Mouse (Mus musculus) CH12.LX (cell line): Measurements from ENCODE around the gene Map4k5. TPM values are rescaled to one million over a fixed set of nuclear protein-coding genes. Genes with fewer than 3 reads are reported as not detected.

ENCODE experiments used
- DNase-seq: peaks from one replicate; pipeline ENCODE4 v3.0.0-alpha.2; 2013; ENCODE audit errors: extremely low read depth
- H3K27ac ChIP-seq: 2 replicates; pipeline ENCODE4 v1.5.1; 2012; ENCODE audit warnings: low read depth, mild to moderate bottlenecking, control low read depth, moderate library complexity; ENCODE audit not compliant: insufficient read depth
- H3K27me3 ChIP-seq: replicated peaks from 2 replicates; pipeline ENCODE3; 2012; ENCODE audit warnings: inconsistent platforms
- H3K36me3 ChIP-seq, 2 experiments: replicated peaks in 1 of 2; 2 replicates each; pipeline versions ENCODE3 to v1.6.1; 2012; ENCODE audit warnings: inconsistent platforms in 1 of 2, low read length in 1 of 2, mild to moderate bottlenecking in 1 of 2, mixed read lengths in 1 of 2, moderate library complexity in 1 of 2; ENCODE audit not compliant: control insufficient read depth in 1 of 2, insufficient read depth in 1 of 2
- H3K4me1 ChIP-seq, 2 experiments: 2 replicates each; pipeline ENCODE4 v1.6.1; 2012; ENCODE audit warnings: inconsistent platforms in 1 of 2, moderate library complexity in 1 of 2; ENCODE audit not compliant: insufficient read depth in 2 of 2, control insufficient read depth in 1 of 2
- H3K4me2 ChIP-seq: 2 replicates; pipeline ENCODE4 v1.6.1; 2012; ENCODE audit warnings: low read depth, mild to moderate bottlenecking, control low read depth; ENCODE audit not compliant: poor library complexity, insufficient read depth, severe bottlenecking
- H3K4me3 ChIP-seq, 3 experiments: fragments of 150-350 bp in 1 of 3; sonication (generic) in 1 of 3; replicated peaks in 1 of 3; 2 replicates each; pipeline versions ENCODE3 to v1.5.1; 2011 to 2012; ENCODE audit warnings: low read depth in 2 of 3, low read length in 2 of 3, mild to moderate bottlenecking in 2 of 3, moderate library complexity in 2 of 3, control low read depth in 1 of 3, improper control_type of control experiment in 1 of 3, inconsistent platforms in 1 of 3, mixed read lengths in 1 of 3; ENCODE audit not compliant: poor library complexity in 1 of 3
- H3K79me2 ChIP-seq: replicated peaks from 2 replicates; pipeline ENCODE4 v1.6.1; 2012; ENCODE audit warnings: mild to moderate bottlenecking, moderate library complexity; ENCODE audit not compliant: control insufficient read depth, poor library complexity, insufficient read depth, severe bottlenecking; ENCODE audit errors: extremely low read depth
- H3K9ac ChIP-seq: 2 replicates; pipeline ENCODE4 v1.6.1; 2012; ENCODE audit warnings: low read depth, mild to moderate bottlenecking, control low read depth, moderate library complexity; ENCODE audit not compliant: insufficient read depth
- H3K9me3 ChIP-seq: replicated peaks from 2 replicates; pipeline ENCODE3; 2012; ENCODE audit warnings: low read length, inconsistent platforms, mixed read lengths
- CHD1 ChIP-seq: IDR thresholded peaks from 2 replicates; pipeline ENCODE4 v1.6.1; 2012; ENCODE audit warnings: low read depth, low read length, improper control_type of control experiment, inconsistent platforms
- CHD2 ChIP-seq: IDR thresholded peaks from 2 replicates; pipeline ENCODE4 v1.6.1; 2011; ENCODE audit warnings: low read length, improper control_type of control experiment
- CTCF ChIP-seq, 2 experiments: IDR thresholded peaks in 1 of 2; conservative IDR thresholded peaks in 1 of 2; 2 replicates each; pipeline ENCODE4 v1.5.1; 2011 to 2012; ENCODE audit warnings: low read depth in 2 of 2, low read length in 2 of 2, improper control_type of control experiment in 1 of 2, inconsistent platforms in 1 of 2, mild to moderate bottlenecking in 1 of 2, moderate library complexity in 1 of 2
- E2F4 ChIP-seq: IDR thresholded peaks from 2 replicates; pipeline ENCODE4 v1.6.1; 2011; ENCODE audit warnings: low read depth, low read length, improper control_type of control experiment; ENCODE audit not compliant: insufficient replicate concordance
- ELF1 ChIP-seq: IDR thresholded peaks from 2 replicates; pipeline ENCODE4 v1.6.1; 2014; ENCODE audit warnings: low read depth, mild to moderate bottlenecking, inconsistent platforms, low read length, improper control_type of control experiment
- EP300 ChIP-seq: IDR thresholded peaks from 2 replicates; pipeline ENCODE4 v1.6.1; 2011; ENCODE audit warnings: low read length, improper control_type of control experiment
- ETS1 ChIP-seq: conservative IDR thresholded peaks from 2 replicates; pipeline ENCODE4 v1.6.1; 2012; ENCODE audit warnings: low read depth, mild to moderate bottlenecking, inconsistent platforms, low read length, improper control_type of control experiment, moderate library complexity
- GABPA ChIP-seq: IDR thresholded peaks from 2 replicates; pipeline ENCODE4 v1.6.1; 2012; ENCODE audit warnings: low read depth, low read length, improper control_type of control experiment, inconsistent platforms; ENCODE audit not compliant: insufficient replicate concordance
- IRF4 ChIP-seq: IDR thresholded peaks from 2 replicates; pipeline ENCODE4 v1.6.1; 2014; ENCODE audit warnings: low read depth, mild to moderate bottlenecking, inconsistent platforms, low read length, improper control_type of control experiment
- KAT2A ChIP-seq: IDR thresholded peaks from 2 replicates; pipeline ENCODE4 v1.6.1; 2012; ENCODE audit warnings: low read length, improper control_type of control experiment, inconsistent platforms; ENCODE audit not compliant: insufficient replicate concordance
- MAFK ChIP-seq: IDR thresholded peaks from 2 replicates; pipeline ENCODE4 v1.6.1; 2011; ENCODE audit warnings: low read length, improper control_type of control experiment; ENCODE audit not compliant: insufficient replicate concordance
- MEF2A ChIP-seq: IDR thresholded peaks from 2 replicates; pipeline ENCODE4 v1.6.1; 2014; ENCODE audit warnings: low read depth, mild to moderate bottlenecking, inconsistent platforms, low read length, improper control_type of control experiment, borderline replicate concordance
- NELFE ChIP-seq: IDR thresholded peaks from 2 replicates; pipeline ENCODE4 v1.6.1; 2011; ENCODE audit warnings: low read depth, low read length, improper control_type of control experiment
- PAX5 ChIP-seq: IDR thresholded peaks from 2 replicates; pipeline ENCODE4 v1.6.1; 2012; ENCODE audit warnings: low read length, inconsistent platforms, mixed read lengths
- POLR2A ChIP-seq: IDR thresholded peaks from 2 replicates; pipeline ENCODE4 v1.6.1; 2011; ENCODE audit warnings: low read depth, mild to moderate bottlenecking, improper control_type of control experiment, low read length
- RAD21 ChIP-seq: IDR thresholded peaks from 2 replicates; pipeline ENCODE4 v1.6.1; 2011; ENCODE audit warnings: low read depth, mild to moderate bottlenecking, low read length, improper control_type of control experiment, moderate library complexity
- RCOR1 ChIP-seq: conservative IDR thresholded peaks from 2 replicates; pipeline ENCODE4 v1.6.1; 2012; ENCODE audit warnings: low read depth, mild to moderate bottlenecking, inconsistent platforms, low read length, improper control_type of control experiment
- SMC3 ChIP-seq: IDR thresholded peaks from 2 replicates; pipeline ENCODE4 v1.6.1; 2011; ENCODE audit warnings: low read depth, low read length, improper control_type of control experiment
- ZKSCAN1 ChIP-seq: IDR thresholded peaks from 2 replicates; pipeline ENCODE4 v1.6.1; 2012; ENCODE audit warnings: low read depth, inconsistent platforms, low read length, improper control_type of control experiment, borderline replicate concordance
- ZMIZ1 ChIP-seq: IDR thresholded peaks from 2 replicates; pipeline ENCODE4 v1.6.1; 2012; ENCODE audit warnings: low read depth, mild to moderate bottlenecking, inconsistent platforms, low read length, improper control_type of control experiment
- ZNF384 ChIP-seq: IDR thresholded peaks from 2 replicates; pipeline ENCODE4 v1.6.1; 2012; ENCODE audit warnings: low read depth, low read length, improper control_type of control experiment, inconsistent platforms
- dilution Hi-C: fragments of 300-500 bp; cut with MboI; formaldehyde crosslinking; loops from 2 replicates; pipeline ENCODE4 v1.14.3; 2020; ENCODE audit warnings: low sequenced_read_pairs; ENCODE audit not compliant: extremely low pct_unique_long_range_greater_than_20kb, extremely low pct_ligation_motif_present
- in situ Hi-C: fragments of 300-500 bp; cut with MboI; formaldehyde crosslinking; loops from 3 replicates; pipeline ENCODE4 v1.14.3; 2019; ENCODE audit warnings: low sequenced_read_pairs, low pct_ligation_motif_present, low pct_unique_long_range_greater_than_20kb, mixed read lengths
- polyA plus RNA-seq: library from polyadenylated mRNA; unstranded; fragments of >175 nt; gene quantifications from 2 replicates; pipeline ENCODE4 v1.2.1, GENCODE M21; 2012; ENCODE audit warnings: low read depth; ENCODE audit not compliant: insufficient read length
- total RNA-seq, 2 experiments: library from RNA; depleted of rRNA; stranded (reverse); fragments of 300-350 nt in 1 of 2; fragments of >200 nt in 1 of 2; gene quantifications; 2 replicates each; pipeline ENCODE4 v1.2.3; 2012 to 2014

Gene Map4k5
- total and polyA plus RNA-seq, 3 experiments = 7.8 to 13.5 (median 12.5) TPM

DNA sequence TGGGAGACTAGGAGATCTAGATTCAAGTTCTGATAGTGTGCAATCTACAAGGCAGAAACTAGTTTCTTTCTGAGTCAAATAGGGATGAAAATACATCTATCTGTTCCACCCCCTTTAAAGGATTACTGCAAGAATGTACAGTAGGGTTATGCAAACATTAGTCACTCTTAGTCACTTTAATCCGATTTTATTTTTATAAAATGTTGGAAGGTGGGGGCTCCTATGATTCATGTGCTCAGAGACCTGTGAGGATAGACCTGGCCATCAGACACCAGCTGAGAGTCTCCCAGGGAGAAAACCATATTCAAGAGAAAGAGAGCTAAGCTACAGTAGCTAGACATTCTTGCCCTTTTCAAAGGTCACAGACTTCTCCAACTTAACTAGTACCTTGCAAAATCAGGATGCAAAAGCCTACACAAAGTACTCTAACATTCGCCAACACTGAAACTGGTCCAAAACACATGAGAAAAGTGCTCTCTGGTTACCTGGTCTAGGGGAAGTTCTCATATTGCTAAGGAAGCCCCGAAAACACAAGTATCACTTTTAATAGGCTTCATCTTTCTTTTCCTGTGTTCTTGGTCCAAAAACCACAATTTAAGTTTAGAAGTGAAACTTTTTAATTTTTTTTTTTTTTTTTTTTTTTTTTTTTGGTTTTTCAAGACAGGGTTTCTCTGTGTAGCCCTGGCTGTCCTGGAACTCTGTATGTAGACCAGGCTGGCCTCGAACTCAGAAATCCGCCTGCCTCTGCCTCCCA is 7.7 kb downstream of the Map4k5 start:
- H3K36me3 ChIP-seq = peaks cover 0 to 19% of the 10 kb centered on the region in 2 experiments
- peaks cover 3% of the 10 kb centered on the region; the same call in 1 of the 2 replicates for H3K79me2 ChIP-seq
- peak; percentile 12 for DNase-seq
- TF ChIP-seq ZNF384 = peak; percentile 75
- TF ChIP-seq POLR2A = no peak
- no peak overlapping the region for H3K27ac ChIP-seq
- H3K4me2 ChIP-seq = no peak overlapping the region; the same call in 1 of the 2 replicates
- peaks cover 7 to 17% of the 10 kb centered on the region in 2 experiments; a peak in 3 of 4 replicates for H3K4me1 ChIP-seq
- dilution Hi-C loops (no loop called here), in situ Hi-C loops (no loop called here)
- no peak overlapping the region for H3K4me3 ChIP-seq
- no peaks in the 10 kb centered on the region for H3K9me3 ChIP-seq
- H3K9ac ChIP-seq = no peak overlapping the region
- no peaks in the 10 kb centered on the region for H3K27me3 ChIP-seq

DNA sequence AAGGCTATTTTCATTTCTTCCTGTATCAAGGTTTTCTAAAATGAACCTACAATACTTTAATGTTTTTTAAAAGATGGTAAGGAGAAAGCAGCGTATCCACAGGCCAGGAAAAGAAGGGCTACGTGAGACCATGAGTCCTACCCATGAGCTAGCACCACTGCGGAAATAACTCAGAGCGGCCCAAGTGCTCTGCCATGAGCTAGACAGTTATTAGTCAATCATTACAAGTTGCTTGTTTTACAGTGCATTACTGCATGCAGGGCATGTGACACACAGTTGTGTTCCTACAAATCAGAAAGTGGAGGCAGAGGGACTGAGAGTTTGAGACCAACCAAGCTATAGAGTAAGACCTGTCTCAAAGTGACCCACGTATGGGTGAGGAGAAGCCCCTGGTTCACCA is 8.9 kb downstream of the Map4k5 start:
- Histone ChIP-seq H3K79me2 (peaks cover 3% of the 10 kb centered on the region; the same call in 1 of the 2 replicates), H3K36me3 (peaks cover 0 to 16% of the 10 kb centered on the region in 2 experiments), H3K4me2 (no peak overlapping the region), H3K27me3 (no peaks in the 10 kb centered on the region), H3K9me3 (no peaks in the 10 kb centered on the region)
- in situ Hi-C loops = loop anchor here (5.0 kb wide), 1 partner anchor 47 kb away; no protein-coding TSS in a partner anchor
- TF ChIP-seq KAT2A = no peak
- TF ChIP-seq GABPA = no peak
- no peak for TF ChIP-seq ETS1
- TF ChIP-seq PAX5 = no peak
- TF ChIP-seq ZKSCAN1 = no peak
- TF ChIP-seq POLR2A = no peak
- TF ChIP-seq CHD1 = no peak
- no peak for TF ChIP-seq ELF1
- TF ChIP-seq EP300 = no peak
- no peak for TF ChIP-seq RCOR1
- TF ChIP-seq CHD2 = no peak
- TF ChIP-seq IRF4 = no peak
- no peak for TF ChIP-seq NELFE
- no peak for TF ChIP-seq RAD21
- no peak for TF ChIP-seq E2F4
- no peak for TF ChIP-seq SMC3
- no peak for TF ChIP-seq ZMIZ1
- no peak for TF ChIP-seq MAFK
- no peak for TF ChIP-seq CTCF (conservative IDR thresholded peaks at IDR 0.05 in 1 of 2, IDR thresholded peaks at IDR 0.05 in 1 of 2; ENCODE audit: low read depth in 2 of 2, low read length in 2 of 2)
- TF ChIP-seq MEF2A = no peak
- TF ChIP-seq, all 38 proteins: peak for 0
- H3K4me3 ChIP-seq = no peak overlapping the region
- peaks cover 3 to 14% of the 10 kb centered on the region in 2 experiments; a peak in 2 of 4 replicates for H3K4me1 ChIP-seq
- dilution Hi-C loops = no loop called here
- no peak overlapping the region for H3K27ac ChIP-seq
- H3K9ac ChIP-seq = no peak overlapping the region
- no peak for DNase-seq
